Comparison of ENCODE assay signal across 9 mouse cellular contexts in the genomic region with DNA sequence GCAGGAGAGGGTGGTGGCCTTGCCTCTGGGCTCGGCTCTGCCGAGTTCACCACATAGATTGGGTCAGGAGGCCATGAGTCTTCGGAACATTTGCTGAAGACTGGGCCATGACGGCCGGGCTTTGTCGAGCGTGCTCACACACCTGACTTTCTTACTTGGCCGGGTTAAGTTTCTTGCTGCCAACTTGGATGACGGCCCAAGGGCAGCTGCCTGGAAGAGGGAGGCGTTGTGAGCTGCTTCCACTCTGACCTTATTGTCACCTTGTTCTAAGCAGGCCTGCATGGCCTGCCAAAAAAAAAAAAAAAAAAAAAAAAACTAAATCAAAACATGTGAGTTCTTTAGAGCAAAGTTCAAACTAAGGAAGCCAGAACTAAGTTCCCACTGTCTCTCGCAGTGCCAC.
DNase-seq lines count a peak whose midpoint lies in the region; ATAC-seq lines count a peak whose summit lies in the region.
"Had no signal": no experiment of that assay in that cellular context is flagged by ENCODE, and none has a peak within 500 bp of the region (broad histone marks: within the 10 kb centered on the region; RNA-seq: fewer than 3 reads in every experiment).

No protein-coding gene starts in this region.

- intact Hi-C loops in gastrocnemius, postnatal 36 days (cut with DNase I): no loop called here

- DNase-seq in ovary, adult 18-20 months (ENCODE audit: low spot score): peak; percentile 70
- no peak for DNase-seq in ovary, postnatal 10 days (ENCODE audit: low spot score)
- DNase-seq in gastrocnemius, postnatal 36 days: peak; percentile 38 to 56
- DNase-seq in kidney, postnatal 36 days: peak; percentile 92 to 96
- peak; percentile 71 for DNase-seq in testis, postnatal 14 days (ENCODE audit: low spot score)
- no peak for DNase-seq in spleen, adult 12 weeks (ENCODE audit: low spot score)
- no peak for DNase-seq in T-cell, adult 2 months (ENCODE audit: low spot score)
- DNase-seq: liver had no signal

- no peak for ATAC-seq in megakaryocyte-erythroid progenitor cell, adult 5-6 weeks (replicated peaks; ENCODE audit: low FRiP score, low TSS enrichment, poor library complexity, severe bottlenecking)

Comparison
In these comparisons a context has a peak if more than half of its experiments do, and no peak if none do; other contexts are left out.
1. DNase-seq: peak in ovary, adult 18-20 months (single experiment), gastrocnemius, postnatal 36 days (2 of 2), kidney, postnatal 36 days (2 of 2) and testis, postnatal 14 days (single experiment); none in ovary, postnatal 10 days (single experiment), spleen, adult 12 weeks (single experiment) and T-cell, adult 2 months (single experiment).